Mouse (Mus musculus): ENCODE measurements around the gene Kcnk12. TPM values are rescaled to one million over a fixed set of nuclear protein-coding genes. Genes with fewer than 3 reads are reported as not detected.

The Kcnk12 gene
- total and polyA plus RNA-seq, 3 experiments, result not detected

DNA sequence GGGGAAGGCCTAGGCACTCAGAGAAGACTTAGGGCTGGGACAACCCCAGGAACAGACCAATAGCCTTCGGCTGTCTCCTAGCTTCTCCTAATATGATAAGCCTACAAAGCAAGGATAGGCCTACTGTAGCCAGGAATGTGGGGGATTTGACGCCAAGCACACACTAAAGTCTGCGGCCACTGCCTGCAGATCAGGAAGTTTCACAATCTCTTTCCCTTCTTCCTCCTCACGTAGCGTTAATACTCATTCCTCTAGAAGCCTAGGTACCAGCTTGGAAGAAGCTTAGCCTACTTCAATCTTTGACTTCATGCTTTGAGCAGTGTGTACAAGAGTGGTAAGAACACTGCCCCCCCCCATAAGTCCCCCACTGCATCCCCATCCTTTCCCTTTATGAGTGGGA lies 7.1 kb downstream of the Kcnk12 start:
- Histone ChIP-seq H3K27ac (ENCODE audit: insufficient read depth, low read depth) (no peak overlapping the region), H3K4me1 (ENCODE audit: control insufficient read depth in 1 of 2, insufficient read depth in 2 of 2) (0 out of 4 replicates have a peak, but pooled peaks cover 0 to 6% of the 10 kb centered on the region in 2 experiments), H3K4me3 (replicated peaks in 1 of 3; ENCODE audit: low read depth in 2 of 3, low read length in 2 of 3, poor library complexity in 1 of 3) (no peak overlapping the region), H3K79me2 (replicated peaks; ENCODE audit: control insufficient read depth, extremely low read depth, insufficient read depth, poor library complexity, severe bottlenecking) (no peaks in the 10 kb centered on the region), H3K27me3 (replicated peaks) (no peaks in the 10 kb centered on the region), H3K9ac (ENCODE audit: insufficient read depth, low read depth) (no peak overlapping the region), H3K4me2 (ENCODE audit: insufficient read depth, low read depth, poor library complexity, severe bottlenecking) (no peak overlapping the region), H3K36me3 (replicated peaks in 1 of 2; ENCODE audit: control insufficient read depth in 1 of 2, insufficient read depth in 1 of 2, low read length in 1 of 2) (no peaks in the 10 kb centered on the region), H3K9me3 (replicated peaks; ENCODE audit: low read length) (no peaks in the 10 kb centered on the region)
- DNase-seq (ENCODE audit: extremely low read depth), result no peak
- dilution Hi-C loops (cut with MboI; ENCODE audit: extremely low pct_ligation_motif_present, extremely low pct_unique_long_range_greater_than_20kb, low sequenced_read_pairs), result no loop called here
- TF ChIP-seq ZMIZ1 (IDR thresholded peaks at IDR 0.05; ENCODE audit: low read depth, low read length) (no peak), CHD1 (IDR thresholded peaks at IDR 0.05; ENCODE audit: low read depth, low read length) (no peak), POLR2AphosphoS2 (IDR thresholded peaks at IDR 0.05; ENCODE audit: low read depth, low read length) (no peak), ZKSCAN1 (IDR thresholded peaks at IDR 0.05; ENCODE audit: borderline replicate concordance, low read depth, low read length) (no peak), NELFE (IDR thresholded peaks at IDR 0.05; ENCODE audit: low read depth, low read length) (no peak), EP300 (IDR thresholded peaks at IDR 0.05; ENCODE audit: low read length) (no peak), TBP (conservative IDR thresholded peaks at IDR 0.05; ENCODE audit: low read depth, low read length) (no peak), SMC3 (IDR thresholded peaks at IDR 0.05; ENCODE audit: low read depth, low read length) (no peak), ETS1 (conservative IDR thresholded peaks at IDR 0.05; ENCODE audit: low read depth, low read length) (no peak)
- in situ Hi-C loops (cut with MboI; ENCODE audit: low pct_ligation_motif_present, low pct_unique_long_range_greater_than_20kb, low sequenced_read_pairs), result no loop called here

DNA sequence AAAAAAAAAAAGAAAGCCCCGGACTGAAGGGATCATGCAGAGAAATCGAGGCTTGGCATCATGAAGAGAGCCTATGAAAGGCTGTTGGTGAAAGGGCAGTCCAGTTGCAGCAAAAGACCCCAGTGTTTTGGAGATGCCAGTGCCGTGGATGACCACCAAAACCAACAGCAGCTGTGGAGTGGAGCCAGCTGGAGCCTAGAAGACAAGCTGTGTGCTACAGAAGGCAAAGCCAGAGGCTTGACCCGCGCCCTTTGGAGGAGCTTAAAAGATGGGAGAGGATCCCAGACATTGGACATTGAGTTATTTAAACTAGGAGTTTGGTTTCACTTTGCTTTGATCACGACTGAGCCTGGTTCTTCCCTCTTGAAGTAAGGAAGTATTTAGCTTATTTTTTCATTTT lies 9.6 kb downstream of the Kcnk12 start:
- H3K4me2 ChIP-seq (ENCODE audit: insufficient read depth, low read depth, poor library complexity, severe bottlenecking), result peak overlapping the region; percentile 2; the same call in 1 of the 2 replicates
- in situ Hi-C loops (cut with MboI; ENCODE audit: low pct_ligation_motif_present, low pct_unique_long_range_greater_than_20kb, low sequenced_read_pairs) (no loop called here), dilution Hi-C loops (cut with MboI; ENCODE audit: extremely low pct_ligation_motif_present, extremely low pct_unique_long_range_greater_than_20kb, low sequenced_read_pairs) (no loop called here)

GRCm38 (mm10) chr17:87787711-87788110 lies 10.1 kb downstream of the Kcnk12 start:
- H3K79me2 ChIP-seq (replicated peaks; ENCODE audit: control insufficient read depth, extremely low read depth, insufficient read depth, poor library complexity, severe bottlenecking), result no peaks in the 10 kb centered on the region
- H3K4me1 ChIP-seq (ENCODE audit: control insufficient read depth in 1 of 2, insufficient read depth in 2 of 2), result 0 out of 4 replicates have a peak, but pooled peaks cover 0 to 6% of the 10 kb centered on the region in 2 experiments
- no peaks in the 10 kb centered on the region for H3K36me3 ChIP-seq (replicated peaks in 1 of 2; ENCODE audit: control insufficient read depth in 1 of 2, insufficient read depth in 1 of 2, low read length in 1 of 2)
- no peaks in the 10 kb centered on the region for H3K9me3 ChIP-seq (replicated peaks; ENCODE audit: low read length)
- in situ Hi-C loops (cut with MboI; ENCODE audit: low pct_ligation_motif_present, low pct_unique_long_range_greater_than_20kb, low sequenced_read_pairs) (no loop called here), dilution Hi-C loops (cut with MboI; ENCODE audit: extremely low pct_ligation_motif_present, extremely low pct_unique_long_range_greater_than_20kb, low sequenced_read_pairs) (no loop called here)
- H3K4me2 ChIP-seq (ENCODE audit: insufficient read depth, low read depth, poor library complexity, severe bottlenecking), result no peak overlapping the region
- H3K4me3 ChIP-seq (replicated peaks in 1 of 3; ENCODE audit: low read depth in 2 of 3, low read length in 2 of 3, poor library complexity in 1 of 3), result no peak overlapping the region
- DNase-seq (ENCODE audit: extremely low read depth), result no peak
- no peak overlapping the region for H3K27ac ChIP-seq (ENCODE audit: insufficient read depth, low read depth)
- TF ChIP-seq JUND (conservative IDR thresholded peaks at IDR 0.05; ENCODE audit: low read depth, low read length) (no peak), MAFK (IDR thresholded peaks at IDR 0.05; ENCODE audit: insufficient replicate concordance, low read length) (no peak), JUN (IDR thresholded peaks at IDR 0.05; ENCODE audit: insufficient read depth, low read depth, low read length) (no peak), CHD1 (IDR thresholded peaks at IDR 0.05; ENCODE audit: low read depth, low read length) (no peak), MAZ (IDR thresholded peaks at IDR 0.05; ENCODE audit: low read depth, low read length) (no peak), ZMIZ1 (IDR thresholded peaks at IDR 0.05; ENCODE audit: low read depth, low read length) (no peak), ELF1 (IDR thresholded peaks at IDR 0.05; ENCODE audit: low read depth, low read length) (no peak), HCFC1 (IDR thresholded peaks at IDR 0.05; ENCODE audit: low read depth, low read length) (no peak), NELFE (IDR thresholded peaks at IDR 0.05; ENCODE audit: low read depth, low read length) (no peak), NRF1 (IDR thresholded peaks at IDR 0.05; ENCODE audit: low read depth, low read length) (no peak), KAT2A (IDR thresholded peaks at IDR 0.05; ENCODE audit: insufficient replicate concordance, low read length) (no peak), RAD21 (IDR thresholded peaks at IDR 0.05; ENCODE audit: low read depth, low read length) (no peak), E2F4 (IDR thresholded peaks at IDR 0.05; ENCODE audit: insufficient replicate concordance, low read depth, low read length) (no peak), UBTF (IDR thresholded peaks at IDR 0.05; ENCODE audit: low read depth, low read length) (no peak), TBP (conservative IDR thresholded peaks at IDR 0.05; ENCODE audit: low read depth, low read length) (no peak), ZC3H11A (IDR thresholded peaks at IDR 0.05; ENCODE audit: low read depth, low read length) (no peak)
- H3K9ac ChIP-seq (ENCODE audit: insufficient read depth, low read depth), result no peak overlapping the region
- no peaks in the 10 kb centered on the region for H3K27me3 ChIP-seq (replicated peaks)

More for the DNA sequence above, 9.6 kb downstream of the Kcnk12 start:
- Histone ChIP-seq H3K27ac (ENCODE audit: insufficient read depth, low read depth) (no peak overlapping the region), H3K4me3 (replicated peaks in 1 of 3; ENCODE audit: low read depth in 2 of 3, low read length in 2 of 3, poor library complexity in 1 of 3) (no peak overlapping the region), H3K9me3 (replicated peaks; ENCODE audit: low read length) (no peaks in the 10 kb centered on the region), H3K9ac (ENCODE audit: insufficient read depth, low read depth) (no peak overlapping the region), H3K79me2 (replicated peaks; ENCODE audit: control insufficient read depth, extremely low read depth, insufficient read depth, poor library complexity, severe bottlenecking) (no peaks in the 10 kb centered on the region), H3K27me3 (replicated peaks) (no peaks in the 10 kb centered on the region), H3K36me3 (replicated peaks in 1 of 2; ENCODE audit: control insufficient read depth in 1 of 2, insufficient read depth in 1 of 2, low read length in 1 of 2) (no peaks in the 10 kb centered on the region), H3K4me1 (ENCODE audit: control insufficient read depth in 1 of 2, insufficient read depth in 2 of 2) (0 out of 4 replicates have a peak, but pooled peaks cover 0 to 6% of the 10 kb centered on the region in 2 experiments)
- DNase-seq (ENCODE audit: extremely low read depth), result no peak
- TF ChIP-seq ETS1 (conservative IDR thresholded peaks at IDR 0.05; ENCODE audit: low read depth, low read length) (no peak), SIN3A (IDR thresholded peaks at IDR 0.05; ENCODE audit: low read length) (no peak), PAX5 (IDR thresholded peaks at IDR 0.05; ENCODE audit: low read length) (no peak), CHD2 (IDR thresholded peaks at IDR 0.05; ENCODE audit: low read length) (no peak), KAT2A (IDR thresholded peaks at IDR 0.05; ENCODE audit: insufficient replicate concordance, low read length) (no peak), ZMIZ1 (IDR thresholded peaks at IDR 0.05; ENCODE audit: low read depth, low read length) (no peak), MAFK (IDR thresholded peaks at IDR 0.05; ENCODE audit: insufficient replicate concordance, low read length) (no peak), CHD1 (IDR thresholded peaks at IDR 0.05; ENCODE audit: low read depth, low read length) (no peak), MAX (IDR thresholded peaks at IDR 0.05; ENCODE audit: low read length) (no peak), RCOR1 (conservative IDR thresholded peaks at IDR 0.05; ENCODE audit: low read depth, low read length) (no peak), JUND (conservative IDR thresholded peaks at IDR 0.05; ENCODE audit: low read depth, low read length) (no peak)
